Mouse (Mus musculus) embryonic fibroblast, embryonic 13.5 days (primary cell): ENCODE results near the gene Fat2. TPM values are rescaled to one million over a fixed set of nuclear protein-coding genes. Genes with fewer than 3 reads are reported as not detected.

Source experiments
- H3K27ac ChIP-seq: 2 replicates; pipeline ENCODE4 v1.5.1; 2012; ENCODE audit warnings: low read length, control low read depth, inconsistent platforms; ENCODE audit not compliant: insufficient read depth
- H3K4me1 ChIP-seq: 2 replicates; pipeline ENCODE4 v1.6.1; 2011; ENCODE audit warnings: low read length; ENCODE audit not compliant: control insufficient read depth, insufficient read depth
- H3K4me3 ChIP-seq: 2 replicates; pipeline ENCODE4 v1.5.1; 2011; ENCODE audit warnings: mild to moderate bottlenecking, control low read depth, low read length; ENCODE audit not compliant: insufficient read depth
- CTCF ChIP-seq: IDR thresholded peaks from 2 replicates; pipeline ENCODE4 v1.5.1; 2011; ENCODE audit warnings: mild to moderate bottlenecking, control low read depth, low read length, moderate library complexity, borderline replicate concordance; ENCODE audit not compliant: insufficient read depth
- POLR2A ChIP-seq: IDR thresholded peaks from 2 replicates; pipeline ENCODE4 v1.6.1; 2011; ENCODE audit warnings: low read depth, mild to moderate bottlenecking, control low read depth, low read length, moderate library complexity
- polyA plus RNA-seq: library from polyadenylated mRNA; stranded (reverse); fragments of >200 nt; gene quantifications from 2 replicates; pipeline ENCODE4 v1.2.4, GENCODE M21; 2011; ENCODE audit warnings: low read depth; ENCODE audit not compliant: missing spikeins, insufficient read length

The Fat2 gene
- polyA plus RNA-seq, 1 experiment: not detected

DNA sequence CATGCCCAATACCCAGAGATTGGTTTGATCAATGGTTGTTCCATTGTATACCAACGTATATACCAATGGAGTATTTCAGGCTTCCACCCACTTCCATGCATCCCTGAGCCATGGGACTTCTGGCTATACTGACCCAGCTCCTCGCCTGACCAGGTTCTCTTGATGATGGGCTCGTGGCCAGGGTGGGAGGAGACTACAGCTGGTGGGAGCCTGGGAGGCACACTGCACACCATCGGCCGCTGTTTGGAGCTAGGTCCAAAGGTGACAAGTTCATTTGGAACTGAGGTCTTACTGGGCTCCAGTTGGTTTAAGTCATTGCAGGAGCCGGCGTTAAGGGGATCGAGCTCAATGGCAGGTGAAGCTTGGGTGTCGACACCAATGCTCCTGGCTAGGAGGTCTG is 83.0 kb downstream of the Fat2 start:
- H3K27ac ChIP-seq: no peak overlapping the region
- no peaks in the 10 kb centered on the region for H3K4me1 ChIP-seq
- no peak overlapping the region for H3K4me3 ChIP-seq
- no peak for TF ChIP-seq CTCF
- no peak for TF ChIP-seq POLR2A

DNA sequence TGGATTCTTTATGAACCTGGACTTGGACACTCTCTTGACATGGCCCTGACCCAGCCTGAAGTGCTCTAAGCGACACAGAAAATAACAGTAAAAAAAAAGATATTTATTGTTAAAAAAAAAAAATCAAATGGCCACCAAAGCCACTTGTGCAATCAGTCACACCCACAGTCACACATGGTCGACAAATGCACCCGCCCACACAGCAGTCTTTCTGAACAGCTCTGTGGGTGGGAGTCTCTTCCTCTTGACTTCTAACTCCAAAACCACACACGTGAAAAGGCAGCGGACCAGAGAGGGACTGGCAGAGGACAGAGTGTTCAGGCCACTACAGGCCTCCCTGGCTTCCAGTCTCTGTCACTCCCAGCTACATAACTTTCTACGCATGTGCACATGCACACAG is 85.8 kb downstream of the Fat2 start:
- Histone ChIP-seq H3K27ac (no peak overlapping the region), H3K4me1 (no peaks in the 10 kb centered on the region), H3K4me3 (no peak overlapping the region)
- TF ChIP-seq POLR2A (no peak), CTCF (no peak)

DNA sequence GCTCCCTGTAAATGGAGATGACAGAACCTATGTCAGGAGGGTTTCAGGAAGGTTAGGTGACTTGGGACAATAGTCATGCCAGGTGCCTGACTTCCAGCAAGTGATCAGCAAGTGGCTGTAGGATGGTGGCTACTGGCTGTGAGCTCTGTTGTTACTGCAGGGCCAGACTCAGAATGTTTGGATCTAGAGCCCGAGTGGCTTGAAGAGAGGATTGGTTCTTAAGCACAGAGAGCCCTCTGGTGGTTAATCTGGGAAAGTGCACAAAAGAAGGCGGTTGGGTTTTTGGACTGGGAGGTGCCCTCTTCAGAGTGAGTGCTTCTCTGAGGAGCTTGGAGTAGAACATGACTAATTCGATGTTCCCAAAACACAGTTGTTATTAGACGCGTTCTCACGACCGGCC is 95.8 kb downstream of the Fat2 start:
- Histone ChIP-seq H3K27ac (no peak overlapping the region), H3K4me1 (no peaks in the 10 kb centered on the region), H3K4me3 (no peak overlapping the region)
- TF ChIP-seq CTCF: no peak
- TF ChIP-seq POLR2A: no peak

DNA sequence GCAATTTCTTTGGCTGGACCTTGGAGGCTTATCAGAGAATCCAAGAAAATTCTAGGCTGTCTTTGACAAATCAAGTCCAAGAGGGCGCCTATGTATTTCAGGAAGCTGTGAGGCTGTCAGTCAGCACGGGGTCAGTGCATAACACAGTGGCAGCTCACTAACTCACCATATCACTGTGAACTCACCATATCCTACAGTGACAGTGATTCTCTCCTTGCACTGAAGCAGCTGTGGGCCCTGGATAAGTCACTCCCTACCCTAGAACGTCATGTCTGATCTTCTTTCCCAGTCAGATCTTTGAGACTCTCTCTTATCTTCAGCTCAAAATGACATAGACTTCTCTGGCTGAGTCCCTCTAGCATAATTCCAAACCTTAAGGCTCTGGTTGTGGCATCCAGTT is 96.9 kb downstream of the Fat2 start:
- Histone ChIP-seq H3K4me1 (no peaks in the 10 kb centered on the region), H3K27ac (no peak overlapping the region), H3K4me3 (no peak overlapping the region)
- TF ChIP-seq POLR2A (no peak), CTCF (no peak)

DNA sequence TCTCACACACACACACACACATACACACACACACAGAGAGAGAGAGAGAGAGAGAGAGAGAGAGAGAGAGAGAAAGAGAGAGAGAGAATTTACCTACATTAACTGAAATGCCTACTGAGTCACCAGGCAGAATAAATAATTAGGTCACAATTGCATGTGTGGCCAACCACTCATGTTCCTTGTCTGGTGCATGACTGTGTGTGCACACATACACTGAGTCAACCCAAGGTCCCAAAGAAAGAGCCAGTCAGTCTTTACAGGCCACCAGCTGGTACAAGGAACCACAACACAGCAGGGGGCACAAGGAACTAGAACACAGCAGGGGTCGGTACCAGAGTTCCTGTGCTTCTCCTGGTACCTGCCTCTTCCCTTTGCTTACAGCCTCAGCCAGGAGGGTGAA is 99.5 kb downstream of the Fat2 start:
- no peak overlapping the region for H3K4me3 ChIP-seq
- TF ChIP-seq CTCF: no peak
- no peak for TF ChIP-seq POLR2A
- H3K27ac ChIP-seq: no peak overlapping the region
- no peaks in the 10 kb centered on the region for H3K4me1 ChIP-seq

DNA sequence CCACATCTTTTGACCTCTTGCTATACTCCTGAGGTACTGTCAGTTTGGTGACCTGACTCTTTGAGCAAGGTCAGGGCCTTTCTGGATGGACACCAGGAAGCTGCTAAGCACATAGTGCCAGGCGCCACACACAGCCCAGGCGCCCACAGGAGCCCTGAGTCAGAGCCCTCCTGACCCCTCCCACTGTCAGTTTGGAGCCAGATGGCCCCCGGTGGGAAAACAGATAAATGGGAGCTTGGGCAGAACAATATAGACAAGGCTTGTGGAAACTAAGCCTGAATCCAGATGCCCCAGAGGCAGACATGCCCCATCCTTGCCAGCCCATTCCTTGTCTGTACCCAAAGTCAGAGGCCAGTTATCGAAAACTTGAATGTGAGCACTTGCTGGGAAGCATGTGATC is 101.6 kb downstream of the Fat2 start:
- TF ChIP-seq POLR2A: no peak
- Histone ChIP-seq H3K4me1 (no peaks in the 10 kb centered on the region), H3K4me3 (no peak overlapping the region), H3K27ac (no peak overlapping the region)

DNA sequence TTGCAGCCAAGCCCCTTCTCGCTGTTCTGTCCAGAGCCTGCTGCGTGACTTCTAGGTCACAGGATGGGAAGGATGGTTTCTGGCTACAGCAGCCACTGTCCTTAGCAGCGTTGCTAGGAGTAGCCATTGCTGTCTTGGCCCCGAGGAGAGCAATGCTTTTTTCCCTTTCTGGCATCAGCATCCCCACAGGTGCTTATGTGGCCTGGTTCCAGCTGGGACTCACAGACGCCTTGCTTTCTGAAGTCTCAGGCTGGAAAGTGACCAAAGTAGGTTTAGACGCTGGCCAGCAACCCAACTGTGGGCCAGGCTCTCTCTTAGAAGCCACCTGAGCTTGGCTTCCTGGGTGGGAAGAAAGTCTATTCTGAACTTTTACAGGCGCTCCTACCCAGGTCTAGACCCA is 102.1 kb downstream of the Fat2 start:
- H3K4me1 ChIP-seq: no peaks in the 10 kb centered on the region
- no peak overlapping the region for H3K4me3 ChIP-seq
- no peak overlapping the region for H3K27ac ChIP-seq
- TF ChIP-seq POLR2A (no peak), CTCF (no peak)

DNA sequence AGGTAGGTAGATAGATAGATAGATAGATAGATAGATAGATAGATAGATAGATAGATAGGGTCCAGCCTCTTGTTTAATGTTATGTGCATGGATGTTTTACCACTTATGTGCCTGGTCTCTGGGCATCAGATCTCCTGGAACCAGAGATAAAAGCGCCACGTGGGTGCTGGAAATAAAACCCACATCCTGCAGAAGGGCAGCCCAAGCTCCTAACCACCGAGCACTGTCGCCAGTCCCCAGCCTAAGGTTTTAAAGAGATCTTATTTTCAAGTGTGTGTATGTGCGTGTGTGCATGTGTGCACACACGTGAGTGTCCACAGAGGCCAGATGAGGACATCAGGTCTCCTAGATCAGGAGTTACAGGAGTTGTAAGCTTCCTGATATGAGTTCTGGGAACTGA is 105.3 kb downstream of the Fat2 start:
- TF ChIP-seq CTCF (no peak), POLR2A (no peak)
- Histone ChIP-seq H3K27ac (no peak overlapping the region), H3K4me1 (no peaks in the 10 kb centered on the region), H3K4me3 (no peak overlapping the region)

DNA sequence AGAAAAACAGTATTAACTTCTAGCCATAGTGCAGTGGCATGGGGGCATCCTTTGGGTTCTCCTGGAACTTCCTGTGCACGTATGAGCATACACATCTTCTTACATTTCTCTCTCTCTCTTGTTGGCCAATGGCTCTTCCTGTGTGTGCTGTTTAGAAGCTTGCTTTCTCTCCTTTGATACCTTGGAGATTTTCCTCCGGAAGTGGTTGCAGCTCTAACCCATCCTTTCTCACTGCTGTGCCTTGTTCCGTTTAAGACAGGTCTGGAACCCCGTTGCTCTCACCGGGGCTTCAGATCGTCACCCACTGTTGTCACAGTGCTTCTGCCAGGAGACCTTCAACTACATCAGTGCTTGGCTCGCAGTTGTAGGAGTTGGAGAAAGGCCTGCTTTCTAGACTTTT is 115.1 kb downstream of the Fat2 start:
- no peaks in the 10 kb centered on the region for H3K4me1 ChIP-seq
- TF ChIP-seq POLR2A: no peak
- no peak for TF ChIP-seq CTCF
- H3K4me3 ChIP-seq: no peak overlapping the region
- no peak overlapping the region for H3K27ac ChIP-seq

DNA sequence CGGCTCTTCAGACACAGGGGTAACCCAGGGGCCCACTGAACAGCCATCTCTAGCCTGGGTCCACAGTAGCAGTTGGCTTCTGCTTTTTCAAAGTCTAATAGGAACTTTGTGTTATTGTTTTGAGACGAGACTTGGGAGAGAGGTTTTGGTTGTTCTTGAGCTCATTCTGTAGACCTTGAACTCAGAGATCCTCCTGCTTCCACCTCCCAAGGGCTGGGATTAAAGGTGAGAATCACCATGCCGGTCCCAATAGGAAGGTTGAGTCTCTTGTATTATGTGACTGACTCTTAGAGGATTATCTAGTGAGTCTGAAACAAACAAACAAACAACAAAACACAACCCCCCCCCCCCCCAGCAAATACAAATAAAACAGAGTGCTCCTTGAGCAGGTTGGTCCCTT is 117.9 kb downstream of the Fat2 start:
- Histone ChIP-seq H3K4me3 (no peak overlapping the region), H3K27ac (no peak overlapping the region), H3K4me1 (no peaks in the 10 kb centered on the region)
- no peak for TF ChIP-seq CTCF
- no peak for TF ChIP-seq POLR2A

DNA sequence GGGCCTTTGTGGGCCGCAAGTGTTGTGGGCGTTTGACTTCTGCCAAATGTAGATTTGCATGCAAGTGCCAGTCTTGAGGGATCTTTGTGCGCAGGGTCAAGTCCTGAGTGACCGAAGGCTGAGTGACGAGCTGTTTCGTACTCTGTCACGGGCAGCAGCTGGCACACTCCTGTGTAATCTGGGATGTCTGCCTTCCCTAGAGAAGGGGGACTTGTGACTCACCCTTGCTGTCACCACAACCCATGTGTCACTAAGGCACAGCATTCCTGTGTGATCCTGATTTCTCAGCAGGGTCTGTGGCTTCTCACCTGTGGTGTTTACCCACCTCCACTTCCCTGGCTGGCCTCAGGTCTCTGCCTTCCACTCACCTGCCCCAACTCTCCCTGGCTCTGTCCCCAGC is 118.5 kb downstream of the Fat2 start:
- Histone ChIP-seq H3K27ac (no peak overlapping the region), H3K4me3 (no peak overlapping the region), H3K4me1 (no peaks in the 10 kb centered on the region)
- TF ChIP-seq CTCF (no peak), POLR2A (no peak)
